Mouse (Mus musculus): Measurements from ENCODE around the gene Nes. TPM values are rescaled to one million over a fixed set of nuclear protein-coding genes. Genes with fewer than 3 reads are reported as not detected.
A peak's percentile ranks its signal among the peaks of the same experiment; 100 is the strongest.

Nes gene
- polyA plus RNA-seq, 1 experiment from 2014 or later = 27.1 TPM

DNA sequence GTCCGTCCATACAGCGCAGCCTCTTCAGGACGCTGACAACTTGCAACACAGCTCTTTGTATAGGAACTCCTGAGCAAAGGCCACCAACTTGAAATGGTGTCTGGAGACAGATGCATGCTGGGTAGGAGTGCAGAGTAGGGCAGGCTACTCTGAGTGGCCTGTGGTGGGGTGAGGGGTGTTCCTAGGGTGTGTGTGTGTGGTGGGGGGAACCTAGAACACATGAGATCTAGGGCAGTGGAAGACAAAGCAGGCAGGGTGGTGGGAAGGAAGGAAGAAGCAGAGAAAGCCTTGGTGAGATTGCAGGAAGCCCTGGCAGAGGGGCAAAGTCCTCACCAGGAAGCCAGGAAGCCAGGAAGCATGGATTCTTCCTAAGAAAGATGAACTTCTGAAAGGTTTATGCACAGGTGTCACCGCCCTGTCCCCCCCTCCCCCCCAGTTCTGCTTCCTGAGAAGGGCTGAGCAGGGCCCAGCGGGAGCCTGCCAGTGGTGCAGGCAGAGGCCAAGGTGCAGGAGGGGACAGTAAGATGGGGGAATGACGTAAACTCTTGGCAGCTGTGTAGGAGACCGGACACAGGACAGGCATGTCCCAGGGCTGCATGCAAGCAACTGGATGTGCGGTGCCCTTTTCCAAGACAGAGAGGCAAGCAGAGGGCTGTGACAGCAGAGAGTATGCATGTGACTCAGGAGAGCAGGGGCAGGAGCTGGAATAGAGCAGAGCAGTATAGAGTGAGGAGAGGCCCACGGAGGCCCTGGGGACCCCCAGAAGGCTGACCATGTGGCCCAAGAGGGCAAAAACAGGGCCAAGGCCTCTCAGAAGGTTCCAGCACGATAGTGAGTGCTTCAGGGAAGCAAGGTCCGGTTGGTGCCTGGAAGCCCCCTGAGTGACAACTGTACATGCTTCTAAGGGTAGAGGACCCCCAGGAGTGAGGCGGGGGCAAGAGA lies 11.3 kb downstream of the Nes start:
- peak overlapping the region; percentile 52 for H3K9ac ChIP-seq
- DNase-seq (peak; percentile 84), ATAC-seq (ENCODE audit: insufficient read depth) (peak; percentile 67)
- TF ChIP-seq CTCF (IDR thresholded peaks at IDR 0.05; ENCODE audit: low read depth) = no peak
- H3K4me2 ChIP-seq = peak overlapping the region; percentile 52
- H3K27ac ChIP-seq (ENCODE audit: low read depth) = peak overlapping the region; percentile 99
- H3K27me3 ChIP-seq (ENCODE audit: insufficient read depth, low read length) = no peaks in the 10 kb centered on the region
- no peaks in the 10 kb centered on the region; the same call in 1 of the 2 replicates for H3K36me3 ChIP-seq (ENCODE audit: insufficient read depth)
- H3K4me1 ChIP-seq (ENCODE audit: insufficient read depth) = peaks cover 48% of the 10 kb centered on the region
- no peaks in the 10 kb centered on the region for H3K9me3 ChIP-seq (ENCODE audit: low read depth, low read length)
- 21% methylated on average over 12 of the region's 12 CpGs for WGBS
- H3K4me3 ChIP-seq (ENCODE audit: low read depth, low read length) = peak overlapping the region; percentile 6; the same call in 1 of the 2 replicates

- 4% methylated on average over 13 of the region's 13 CpGs for WGBS
- Histone ChIP-seq H3K4me2 (peak overlapping the region; percentile 52), H3K9ac (peak overlapping the region; percentile 52), H3K9me3 (ENCODE audit: low read depth, low read length) (no peaks in the 10 kb centered on the region), H3K4me1 (ENCODE audit: insufficient read depth) (peaks cover 48% of the 10 kb centered on the region), H3K27ac (ENCODE audit: low read depth) (peak overlapping the region; percentile 99), H3K4me3 (ENCODE audit: low read depth, low read length) (peak overlapping the region; percentile 7; the same call in 1 of the 2 replicates), H3K27me3 (ENCODE audit: insufficient read depth, low read length) (no peaks in the 10 kb centered on the region), H3K36me3 (ENCODE audit: insufficient read depth) (no peaks in the 10 kb centered on the region)
- DNase-seq = peak; percentile 90
- no peak for TF ChIP-seq CTCF (IDR thresholded peaks at IDR 0.05; ENCODE audit: low read depth)
- ATAC-seq (ENCODE audit: insufficient read depth) = peak; percentile 83
Observed at GRCm38 (mm10) chr3:87982836-87983601, 12.1 kb downstream of the Nes start.

DNA sequence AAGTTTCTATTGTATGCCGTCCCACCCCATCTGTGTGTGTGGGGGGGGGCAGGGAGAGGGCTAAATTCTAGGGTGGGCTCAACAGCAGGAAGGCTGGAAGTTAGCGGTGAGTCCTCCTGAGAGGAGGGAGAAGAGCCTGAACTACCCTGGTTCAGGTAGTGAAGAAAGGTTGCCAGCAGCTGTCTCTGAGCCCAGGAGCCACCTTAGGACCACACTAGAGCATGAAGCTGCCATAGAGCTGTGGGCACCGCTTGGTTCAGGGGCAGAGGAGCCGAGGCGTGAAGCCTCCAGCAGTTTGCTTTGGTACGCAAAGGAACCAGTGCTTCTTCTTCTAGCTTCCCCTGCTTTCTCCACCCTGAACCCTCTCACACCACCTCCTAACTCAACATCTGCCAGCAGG lies 12.7 kb downstream of the Nes start:
- 36% methylated on average over 6 of the region's 6 CpGs for WGBS
- peak overlapping the region; percentile 99 for H3K27ac ChIP-seq (ENCODE audit: low read depth)

GRCm38 (mm10) chr3:87984094-87984493 lies 13.2 kb downstream of the Nes start:
- Histone ChIP-seq H3K9ac (no peak overlapping the region), H3K4me2 (no peak overlapping the region), H3K36me3 (ENCODE audit: insufficient read depth) (no peaks in the 10 kb centered on the region), H3K4me3 (ENCODE audit: low read depth, low read length) (no peak overlapping the region), H3K27me3 (ENCODE audit: insufficient read depth, low read length) (peaks cover 6% of the 10 kb centered on the region; the same call in 1 of the 2 replicates), H3K27ac (ENCODE audit: low read depth) (peak overlapping the region; percentile 99; the same call in 1 of the 2 replicates), H3K4me1 (ENCODE audit: insufficient read depth) (peaks cover 48% of the 10 kb centered on the region), H3K9me3 (ENCODE audit: low read depth, low read length) (no peaks in the 10 kb centered on the region)
- no peak for TF ChIP-seq CTCF (IDR thresholded peaks at IDR 0.05; ENCODE audit: low read depth)
- ATAC-seq (ENCODE audit: insufficient read depth) = no peak
- 33% methylated on average over 3 of the region's 3 CpGs for WGBS
- DNase-seq = no peak

More for the DNA sequence above, 12.7 kb downstream of the Nes start:
- H3K9ac ChIP-seq = no peak overlapping the region
- H3K36me3 ChIP-seq (ENCODE audit: insufficient read depth) = no peaks in the 10 kb centered on the region
- ATAC-seq (ENCODE audit: insufficient read depth) (no peak), DNase-seq (no peak)
- H3K4me1 ChIP-seq (ENCODE audit: insufficient read depth) = peaks cover 48% of the 10 kb centered on the region
- H3K27me3 ChIP-seq (ENCODE audit: insufficient read depth, low read length) = peaks cover 4% of the 10 kb centered on the region; the same call in 1 of the 2 replicates
- peak overlapping the region; percentile 52 for H3K4me2 ChIP-seq
- TF ChIP-seq CTCF (IDR thresholded peaks at IDR 0.05; ENCODE audit: low read depth) = no peak
- peak overlapping the region; percentile 7; the same call in 1 of the 2 replicates for H3K4me3 ChIP-seq (ENCODE audit: low read depth, low read length)
- no peaks in the 10 kb centered on the region for H3K9me3 ChIP-seq (ENCODE audit: low read depth, low read length)

- Histone ChIP-seq H3K9ac (no peak overlapping the region; the same call in 1 of the 2 replicates), H3K36me3 (ENCODE audit: insufficient read depth) (no peaks in the 10 kb centered on the region), H3K27me3 (ENCODE audit: insufficient read depth, low read length) (peaks cover 22% of the 10 kb centered on the region), H3K9me3 (ENCODE audit: low read depth, low read length) (no peaks in the 10 kb centered on the region), H3K27ac (ENCODE audit: low read depth) (peak overlapping the region; percentile 78), H3K4me2 (peak overlapping the region; percentile 31), H3K4me1 (ENCODE audit: insufficient read depth) (peaks cover 48% of the 10 kb centered on the region), H3K4me3 (ENCODE audit: low read depth, low read length) (no peak overlapping the region)
- 19% methylated on average over 12 of the region's 12 CpGs for WGBS
- DNase-seq (peak; percentile 76), ATAC-seq (ENCODE audit: insufficient read depth) (no peak)
- no peak for TF ChIP-seq CTCF (IDR thresholded peaks at IDR 0.05; ENCODE audit: low read depth)
Observed at GRCm38 (mm10) chr3:87985505-87986320, 14.8 kb downstream of the Nes start.

- peaks cover 29% of the 10 kb centered on the region for H3K27me3 ChIP-seq (ENCODE audit: insufficient read depth, low read length)
- peak overlapping the region; percentile 24; the same call in 1 of the 2 replicates for H3K9ac ChIP-seq
- DNase-seq (peak; percentile 100), ATAC-seq (ENCODE audit: insufficient read depth) (peak; percentile 59)
- H3K4me2 ChIP-seq = peak overlapping the region; percentile 71
- H3K27ac ChIP-seq (ENCODE audit: low read depth) = peak overlapping the region; percentile 78; the same call in 1 of the 2 replicates
- peak; percentile 100 for TF ChIP-seq CTCF (IDR thresholded peaks at IDR 0.05; ENCODE audit: low read depth)
- no peaks in the 10 kb centered on the region for H3K9me3 ChIP-seq (ENCODE audit: low read depth, low read length)
- WGBS = under 1% methylated on average over 17 of the region's 17 CpGs
- peaks cover 42% of the 10 kb centered on the region for H3K4me1 ChIP-seq (ENCODE audit: insufficient read depth)
- H3K36me3 ChIP-seq (ENCODE audit: insufficient read depth) = no peaks in the 10 kb centered on the region
- peak overlapping the region; percentile 30 for H3K4me3 ChIP-seq (ENCODE audit: low read depth, low read length)
Observed at GRCm38 (mm10) chr3:87986868-87987267, 16.0 kb downstream of the Nes start.

Measured in lung, embryonic 14.5 days (tissue).